Mouse (Mus musculus): ENCODE results near the gene Pmm1. TPM values are rescaled to one million over a fixed set of nuclear protein-coding genes. Genes with fewer than 3 reads are reported as not detected.

The Pmm1 gene
- total RNA-seq, 2 experiments from 2014 or later: 20.3 to 21.6 TPM

- DNase-seq (ENCODE audit: low spot score in 2 of 2): no peak
Measured at GRCm38 (mm10) chr15:81958906-81959305, 1.8 kb downstream of the Pmm1 start.

DNA sequence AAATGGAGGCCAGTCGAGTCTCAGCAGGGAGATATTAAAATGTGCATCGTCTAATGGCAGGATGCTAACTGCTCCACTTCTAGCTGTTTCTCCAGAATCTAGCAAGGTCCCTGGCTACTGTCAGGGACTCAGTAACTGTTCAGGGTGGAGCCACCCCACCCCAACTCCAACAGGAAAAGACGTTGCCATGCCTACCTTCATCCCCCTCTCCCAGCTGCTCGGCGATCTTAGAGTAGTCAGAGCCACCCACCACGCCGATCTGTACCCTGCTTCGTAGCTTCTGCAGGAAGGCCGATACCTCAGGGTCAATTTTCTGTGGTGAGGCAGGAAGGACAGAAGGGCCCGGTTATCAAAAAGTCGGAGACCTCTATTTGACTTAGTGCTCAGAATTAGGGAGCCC is 3.1 kb downstream of the Pmm1 start:
- DNase-seq (ENCODE audit: low spot score in 2 of 2): no peak

DNA sequence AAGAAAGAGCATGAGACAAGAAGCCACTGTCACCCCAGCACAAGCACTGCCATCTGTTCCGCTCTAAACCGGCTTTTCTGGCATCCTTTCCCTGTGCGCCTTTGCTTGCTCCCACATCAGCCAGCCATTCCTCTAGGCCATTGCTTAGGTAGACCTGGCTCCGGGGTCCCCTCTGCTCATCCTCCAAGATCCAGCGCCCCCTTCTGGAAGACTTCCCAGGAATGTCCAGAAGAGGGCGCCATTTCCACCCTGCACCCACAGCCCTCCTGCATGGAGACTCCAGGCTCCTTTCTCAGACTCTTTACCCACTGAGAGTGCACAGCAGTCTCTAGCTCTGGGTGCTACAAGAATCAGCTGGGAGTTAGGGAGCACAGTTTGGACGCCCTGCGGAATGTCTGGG is 4.3 kb downstream of the Pmm1 start:
- DNase-seq (ENCODE audit: low spot score in 2 of 2): peak in 1 of 2 experiments; percentile 47

GRCm38 (mm10) chr15:81955414-81955813 is 5.3 kb downstream of the Pmm1 start:
- no peak for DNase-seq (ENCODE audit: low spot score in 2 of 2)

GRCm38 (mm10) chr15:81954716-81955115 is 6.0 kb downstream of the Pmm1 start:
- no peak for DNase-seq (ENCODE audit: low spot score in 2 of 2)

- DNase-seq (ENCODE audit: low spot score in 2 of 2): no peak
Measured at GRCm38 (mm10) chr15:81954151-81954583, 6.6 kb downstream of the Pmm1 start.

DNA sequence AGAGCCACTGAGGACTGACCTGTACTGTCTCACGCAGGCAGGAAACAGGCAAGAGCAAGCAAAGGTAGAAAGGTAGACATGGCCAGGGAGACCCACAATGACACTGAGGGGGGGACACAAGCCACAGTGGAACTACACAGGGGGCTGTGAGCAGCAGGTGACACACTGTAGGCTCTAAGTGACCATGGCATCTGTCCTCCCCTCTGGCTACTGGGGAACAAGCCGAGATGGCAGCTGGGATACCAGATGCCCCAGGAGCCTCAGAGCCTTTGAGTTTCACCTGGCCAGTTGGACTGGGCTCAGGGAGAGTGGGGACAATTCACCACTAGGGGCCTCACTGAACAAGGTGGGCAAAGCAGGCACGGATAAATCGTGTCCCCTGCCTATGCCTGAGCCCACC is 8.4 kb downstream of the Pmm1 start:
- no peak for DNase-seq (ENCODE audit: low spot score in 2 of 2)

- DNase-seq (ENCODE audit: low spot score in 2 of 2): no peak
Measured at GRCm38 (mm10) chr15:81951159-81951558, 9.6 kb downstream of the Pmm1 start.

DNA sequence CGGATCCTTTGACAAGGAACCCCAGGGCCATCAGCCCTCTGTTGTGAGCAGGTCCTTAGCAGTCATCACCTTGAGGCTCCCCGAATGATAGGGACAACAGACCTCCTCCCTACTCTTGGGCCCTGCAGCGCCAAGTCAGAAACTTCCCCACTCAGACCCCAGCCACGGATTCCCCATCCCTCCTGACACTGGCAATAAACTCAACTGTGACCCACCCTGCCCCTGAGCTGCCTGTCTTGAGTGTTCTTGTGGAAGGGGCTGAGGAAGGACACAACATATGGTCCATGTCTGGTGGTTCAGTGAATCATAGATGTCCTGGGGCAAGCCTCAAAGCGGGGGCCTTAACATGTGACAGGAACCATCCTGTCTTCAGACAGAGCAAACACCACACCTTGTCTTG is 10.0 kb downstream of the Pmm1 start:
- DNase-seq (ENCODE audit: low spot score in 2 of 2): no peak

GRCm38 (mm10) chr15:81949476-81950131 is 11.1 kb downstream of the Pmm1 start:
- no peak for DNase-seq (ENCODE audit: low spot score in 2 of 2)

GRCm38 (mm10) chr15:81949076-81949475 is 11.7 kb downstream of the Pmm1 start:
- DNase-seq (ENCODE audit: low spot score in 2 of 2): no peak

- DNase-seq (ENCODE audit: low spot score in 2 of 2): no peak
Measured at GRCm38 (mm10) chr15:81943176-81943749, 17.5 kb downstream of the Pmm1 start.

DNA sequence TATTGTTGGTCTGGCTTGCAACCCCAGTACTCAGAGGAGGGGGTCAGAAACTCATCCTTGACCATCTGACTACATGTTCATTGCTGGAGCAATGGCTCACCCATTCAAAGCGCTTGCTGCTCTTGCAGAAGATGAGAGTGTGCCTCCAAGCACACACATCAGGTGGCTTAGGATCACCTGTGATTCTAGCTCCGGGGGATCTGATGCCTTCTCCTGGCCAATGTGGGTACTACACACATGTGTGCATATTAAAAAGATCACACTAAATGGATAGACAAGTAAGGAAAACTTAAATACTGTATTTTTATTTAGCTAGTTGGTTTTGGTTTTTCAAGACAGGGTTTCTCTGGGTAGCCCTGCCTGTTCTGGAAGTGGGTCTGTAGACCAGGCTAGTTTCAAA is 19.7 kb downstream of the Pmm1 start:
- DNase-seq (ENCODE audit: low spot score in 2 of 2): no peak

- no peak for DNase-seq (ENCODE audit: low spot score in 2 of 2)
Measured at GRCm38 (mm10) chr15:81940219-81940618, 20.5 kb downstream of the Pmm1 start.

DNA sequence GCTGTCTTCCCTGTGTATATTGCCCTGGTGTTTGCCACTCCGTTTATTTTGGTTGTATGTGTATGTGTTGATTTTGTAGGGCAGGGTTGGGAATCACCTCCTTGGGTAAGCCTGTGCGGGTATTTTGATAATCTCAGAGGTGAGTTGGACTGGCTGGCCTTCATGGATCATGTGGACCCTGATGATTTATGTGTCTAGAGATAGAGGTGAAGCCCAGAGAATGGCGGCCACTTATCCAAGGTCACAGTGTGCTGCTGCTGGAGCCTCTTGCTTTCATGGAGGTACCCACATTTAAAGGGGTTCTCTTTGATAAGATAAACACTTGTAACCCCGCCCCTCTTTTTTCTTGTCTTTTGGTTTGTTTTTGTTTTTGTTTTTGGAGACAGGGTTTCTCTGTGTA is 21.0 kb downstream of the Pmm1 start:
- no peak for DNase-seq (ENCODE audit: low spot score in 2 of 2)

GRCm38 (mm10) chr15:81939157-81939715 is 21.5 kb downstream of the Pmm1 start:
- DNase-seq (ENCODE audit: low spot score in 2 of 2): no peak

DNA sequence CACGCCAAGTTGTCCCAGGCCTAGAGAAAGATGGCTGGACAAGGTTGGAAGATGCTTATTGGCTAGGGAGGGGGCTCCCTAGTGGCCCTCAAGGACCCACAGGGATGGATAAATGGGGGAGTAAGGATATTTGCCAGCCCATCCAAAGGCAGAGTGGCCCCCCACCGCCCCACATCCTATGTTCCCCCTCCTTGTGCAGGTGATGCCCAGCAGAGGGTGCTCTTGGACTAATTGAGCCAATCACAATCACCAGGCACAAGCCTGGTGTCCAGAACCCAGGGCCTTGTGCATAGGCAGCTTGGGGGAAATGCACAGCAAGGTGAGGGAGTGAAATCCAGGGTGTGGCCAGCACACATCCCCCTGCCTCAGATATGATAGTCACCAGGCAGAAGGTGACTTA is 22.5 kb downstream of the Pmm1 start:
- no peak for DNase-seq (ENCODE audit: low spot score in 2 of 2)

DNA sequence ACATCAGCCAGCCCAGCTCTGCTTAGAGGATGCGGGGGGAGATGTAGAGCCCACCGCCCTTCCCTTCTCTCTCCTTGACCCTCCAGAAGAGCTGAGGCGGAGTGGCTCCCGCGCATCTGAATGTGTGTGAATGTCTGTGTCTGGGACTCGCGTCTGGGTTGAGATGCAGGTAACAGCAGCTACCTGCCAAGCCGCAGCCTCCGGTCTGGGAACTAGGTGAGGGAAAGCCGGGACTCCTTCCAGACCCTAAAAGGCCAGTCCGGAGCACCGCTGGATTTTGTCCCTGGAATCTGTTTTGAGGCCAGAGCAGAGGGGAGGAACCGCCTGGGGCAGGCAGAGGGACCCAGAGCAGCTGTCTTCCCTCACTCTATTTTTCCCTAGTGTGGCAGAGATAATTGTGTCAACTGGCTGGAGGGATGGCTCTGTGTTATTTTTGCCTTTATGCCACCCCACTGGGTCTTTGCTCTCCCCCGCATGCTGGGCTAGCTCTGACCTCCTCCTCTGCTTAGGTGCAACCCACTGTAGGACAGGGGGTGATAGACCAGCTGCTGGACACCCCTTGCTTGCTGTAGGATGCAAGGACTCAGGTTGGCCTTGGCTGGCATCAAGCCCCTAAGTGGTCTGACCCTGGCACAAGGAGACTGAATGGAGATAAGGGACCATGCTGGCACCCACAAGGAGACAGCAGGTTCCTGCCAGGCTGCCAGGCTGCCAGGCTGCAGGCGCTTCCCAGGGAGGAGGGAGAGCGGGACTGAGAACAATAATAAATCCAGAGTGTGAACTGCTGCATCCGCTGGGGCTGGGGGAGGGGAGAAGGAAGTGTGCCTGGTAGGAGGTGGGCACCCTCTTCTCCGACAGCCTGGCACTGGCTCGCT is 23.4 kb downstream of the Pmm1 start:
- no peak for DNase-seq (ENCODE audit: low spot score in 2 of 2)

GRCm38 (mm10) chr15:81936679-81937078 is 24.1 kb downstream of the Pmm1 start, which contains the start of gene Csdc2:
TSS of gene Csdc2 (plus strand) at chr15:81936759.
- DNase-seq (ENCODE audit: low spot score in 2 of 2): peak in 1 of 2 experiments; percentile 57

GRCm38 (mm10) chr15:81935869-81936637 is 24.7 kb downstream of the Pmm1 start:
- no peak for DNase-seq (ENCODE audit: low spot score in 2 of 2)

DNA sequence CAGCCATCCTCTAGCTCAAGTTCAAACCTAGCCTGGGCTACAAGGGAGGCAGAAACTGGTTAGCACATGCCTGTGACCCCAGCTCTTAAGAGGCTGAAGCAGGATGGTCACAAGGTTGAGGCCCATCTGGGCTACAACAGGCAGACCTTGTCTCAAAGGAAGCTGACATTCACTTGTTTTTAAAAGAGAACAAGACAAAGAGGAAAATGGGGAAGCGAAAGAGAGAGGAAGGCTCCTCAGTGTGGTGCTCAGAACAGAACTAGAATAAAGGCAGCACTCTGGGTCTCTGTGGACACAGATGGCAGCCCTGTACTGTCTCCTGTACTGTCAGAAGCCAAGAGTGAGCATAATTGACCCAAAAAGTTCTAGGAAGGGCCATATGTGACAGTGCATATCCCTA is 26.7 kb downstream of the Pmm1 start:
- no peak for DNase-seq (ENCODE audit: low spot score in 2 of 2)

All from gastrocnemius, postnatal 4 days (tissue).